8 mouse cellular contexts compared by ENCODE assay signal in the genomic region with DNA sequence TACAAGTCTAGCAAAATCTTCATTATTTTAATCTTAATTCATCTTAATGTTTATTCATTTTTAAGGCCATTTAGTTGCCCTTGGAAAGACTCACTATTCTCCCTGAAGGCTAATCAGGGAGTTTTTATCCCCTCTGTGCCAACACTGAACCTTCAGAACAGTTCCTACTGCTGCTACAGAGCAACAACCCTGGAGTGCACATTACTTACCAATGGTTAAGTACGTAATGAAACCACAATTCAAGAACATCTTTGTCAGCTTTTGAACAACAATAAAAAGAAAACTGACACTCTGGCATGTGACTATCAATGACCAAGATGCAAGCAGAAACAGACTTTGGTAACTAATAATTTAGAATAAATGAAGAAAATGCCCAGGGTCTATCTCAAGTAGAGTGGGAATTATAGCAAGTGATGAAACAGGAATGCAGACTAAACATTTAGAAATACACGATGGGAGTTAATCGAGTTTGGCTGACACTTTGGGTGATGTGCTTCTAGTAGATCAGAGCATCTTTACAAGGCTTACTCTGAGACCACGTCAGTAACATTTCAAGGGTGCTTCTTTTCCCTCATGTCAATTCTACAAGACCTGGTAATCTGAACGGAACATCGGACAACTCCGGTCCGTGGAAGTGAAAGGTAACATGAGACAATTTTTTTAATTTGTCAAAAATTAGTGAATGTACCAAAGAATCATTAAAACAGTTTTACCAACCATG. TPM values are rescaled to one million over a fixed set of nuclear protein-coding genes. Genes with fewer than 3 reads are reported as not detected.
DNase-seq lines count a peak whose midpoint lies in the region; ATAC-seq lines count a peak whose summit lies in the region.

No protein-coding gene starts in this region.

- WGBS in liver, embryonic 11.5 days: 44% methylated on average over 8 of the region's 8 CpGs
- 15% methylated on average over 8 of the region's 8 CpGs for WGBS in embryonic facial prominence, embryonic 14.5 days
- WGBS in intestine, embryonic 16.5 days: 29% methylated on average over 8 of the region's 8 CpGs
- WGBS in neural tube, embryonic 13.5 days: 39% methylated on average over 8 of the region's 8 CpGs

- H3K4me3 ChIP-seq in liver, embryonic 11.5 days (ENCODE audit: low read depth, low read length): peak overlapping the region; percentile 98
- H3K4me3 ChIP-seq in embryonic facial prominence, embryonic 14.5 days (ENCODE audit: low read depth, low read length): peak overlapping the region; percentile 95
- H3K4me3 ChIP-seq in intestine, embryonic 16.5 days (ENCODE audit: low read length): peak overlapping the region; percentile 98
- peak overlapping the region; percentile 89 for H3K4me3 ChIP-seq in neural tube, embryonic 13.5 days

- peak overlapping the region; percentile 98; the same call in 1 of the 2 replicates for H3K9ac ChIP-seq in liver, embryonic 11.5 days (ENCODE audit: low read depth, low read length)
- peak overlapping the region; percentile 99 for H3K9ac ChIP-seq in embryonic facial prominence, embryonic 14.5 days (ENCODE audit: low read depth, low read length)
- H3K9ac ChIP-seq in intestine, embryonic 16.5 days (ENCODE audit: low read depth, low read length): no peak overlapping the region
- H3K9ac ChIP-seq in neural tube, embryonic 13.5 days: peak overlapping the region; percentile 100

- no peak for DNase-seq in liver, embryonic 11.5 days (ENCODE audit: low spot score)
- no peak for DNase-seq in liver
- no peak for DNase-seq in embryonic facial prominence, embryonic 14.5 days (ENCODE audit: low spot score)
- DNase-seq in yolk sac, embryonic 10.5 days (ENCODE audit: low spot score): no peak
- no peak for DNase-seq in urinary bladder, postnatal 25 days (ENCODE audit: low spot score)

- peak overlapping the region; percentile 85 for H3K4me2 ChIP-seq in liver, embryonic 11.5 days
- H3K4me2 ChIP-seq in embryonic facial prominence, embryonic 14.5 days (ENCODE audit: low read depth, low read length): peak overlapping the region; percentile 81
- peak overlapping the region; percentile 68 for H3K4me2 ChIP-seq in intestine, embryonic 16.5 days (ENCODE audit: low read depth, low read length)
- peak overlapping the region; percentile 74 for H3K4me2 ChIP-seq in neural tube, embryonic 13.5 days

- ATAC-seq in liver, embryonic 11.5 days (replicated peaks; ENCODE audit: low FRiP score): no peak
- no peak for ATAC-seq in embryonic facial prominence, embryonic 14.5 days (ENCODE audit: low read depth)
- ATAC-seq in intestine, embryonic 16.5 days: no peak
- no peak for ATAC-seq in neural tube, embryonic 13.5 days (ENCODE audit: low read depth)
- ATAC-seq in inflammation-experienced regulatory T-cells, adult 6 months: no peak

- no peaks in the 10 kb centered on the region for H3K27me3 ChIP-seq in liver, embryonic 11.5 days (replicated peaks; ENCODE audit: control insufficient read depth, insufficient read depth, low read length)
- H3K27me3 ChIP-seq in embryonic facial prominence, embryonic 14.5 days (replicated peaks; ENCODE audit: control insufficient read depth, insufficient read depth, low read length): no peaks in the 10 kb centered on the region
- no peaks in the 10 kb centered on the region for H3K27me3 ChIP-seq in intestine, embryonic 16.5 days (replicated peaks; ENCODE audit: control insufficient read depth, insufficient read depth, low read length)
- H3K27me3 ChIP-seq in neural tube, embryonic 13.5 days: no peaks in the 10 kb centered on the region

- H3K27ac ChIP-seq in liver, embryonic 11.5 days (ENCODE audit: low read depth, low read length): no peak overlapping the region
- H3K27ac ChIP-seq in embryonic facial prominence, embryonic 14.5 days (replicated peaks; ENCODE audit: low read depth, low read length): no peak overlapping the region
- H3K27ac ChIP-seq in intestine, embryonic 16.5 days (ENCODE audit: low read length): no peak overlapping the region
- H3K27ac ChIP-seq in neural tube, embryonic 13.5 days (replicated peaks): no peak overlapping the region

- no peaks in the 10 kb centered on the region for H3K9me3 ChIP-seq in liver, embryonic 11.5 days (ENCODE audit: control insufficient read depth, low read length)
- H3K9me3 ChIP-seq in embryonic facial prominence, embryonic 14.5 days (ENCODE audit: control insufficient read depth, low read length): no peaks in the 10 kb centered on the region
- no peaks in the 10 kb centered on the region for H3K9me3 ChIP-seq in intestine, embryonic 16.5 days (ENCODE audit: control insufficient read depth, low read length)
- H3K9me3 ChIP-seq in neural tube, embryonic 13.5 days: no peaks in the 10 kb centered on the region

- H3K4me1 ChIP-seq in liver, embryonic 11.5 days (replicated peaks; ENCODE audit: control insufficient read depth, insufficient read depth, low read length): peaks cover 13% of the 10 kb centered on the region
- peaks cover 21% of the 10 kb centered on the region for H3K4me1 ChIP-seq in embryonic facial prominence, embryonic 14.5 days (ENCODE audit: control insufficient read depth, insufficient read depth, low read length)
- peaks cover 10% of the 10 kb centered on the region for H3K4me1 ChIP-seq in intestine, embryonic 16.5 days (ENCODE audit: control insufficient read depth, insufficient read depth, low read length)
- peaks cover 46% of the 10 kb centered on the region for H3K4me1 ChIP-seq in neural tube, embryonic 13.5 days (replicated peaks)

- no peaks in the 10 kb centered on the region; the same call in 1 of the 2 replicates for H3K36me3 ChIP-seq in liver, embryonic 11.5 days (ENCODE audit: control insufficient read depth, insufficient read depth, low read length)
- no peaks in the 10 kb centered on the region for H3K36me3 ChIP-seq in embryonic facial prominence, embryonic 14.5 days (ENCODE audit: control insufficient read depth, insufficient read depth, low read length)
- no peaks in the 10 kb centered on the region for H3K36me3 ChIP-seq in intestine, embryonic 16.5 days (ENCODE audit: control insufficient read depth, insufficient read depth, low read length)
- H3K36me3 ChIP-seq in neural tube, embryonic 13.5 days: no peaks in the 10 kb centered on the region

RNA-seq across cellular contexts. Expression of a gene that starts 2.1 kb away (rescaled TPM):
- polyA plus RNA-seq in liver, embryonic 11.5 days (2014; fragmentation: Nextera tagmentation; extraction: Ambion mirVana): 12.4 and 14.0 TPM in 2 replicates
- polyA plus RNA-seq in embryonic facial prominence, embryonic 14.5 days (2014; fragmentation: Nextera tagmentation; extraction: Ambion mirVana): 25.0 and 25.2 TPM in 2 replicates
- 8.0 and 8.3 TPM in 2 replicates for polyA plus RNA-seq in intestine, embryonic 16.5 days (2015; fragmentation: Nextera tagmentation; extraction: Ambion mirVana)
- polyA plus RNA-seq in neural tube, embryonic 13.5 days (2015; fragmentation: Nextera tagmentation; extraction: Ambion mirVana): 30.7 and 30.9 TPM in 2 replicates
- 10 to 100 TPM; 15.8 to 26.4 (median 17.9) TPM for polyA plus RNA-seq in inflammation-experienced regulatory T-cells, adult 6 months (2017; shearing (Covaris generic))
